Mouse (Mus musculus): ENCODE data around the gene Jph2. TPM values are rescaled to one million over a fixed set of nuclear protein-coding genes. Genes with fewer than 3 reads are reported as not detected.

The Jph2 gene
- total and polyA plus RNA-seq, 2 experiments from 2014 or later: 61.7 to 215 TPM

GRCm38 (mm10) chr2:163300069-163301060, 97.4 kb downstream of the Jph2 start:
- Histone ChIP-seq H3K4me1 (ENCODE audit: control insufficient read depth, insufficient read depth) (no peaks in the 10 kb centered on the region), H3K9ac (replicated peaks; ENCODE audit: low read depth, low read length) (no peak overlapping the region), H3K9me3 (replicated peaks; ENCODE audit: control insufficient read depth, low read length) (no peaks in the 10 kb centered on the region), H3K27ac (ENCODE audit: low read depth) (no peak overlapping the region), H3K4me2 (ENCODE audit: low read depth, low read length) (no peak overlapping the region), H3K27me3 (ENCODE audit: control insufficient read depth, insufficient read depth, low read length) (no peaks in the 10 kb centered on the region), H3K4me3 (ENCODE audit: low read depth, low read length) (no peak overlapping the region), H3K36me3 (replicated peaks; ENCODE audit: control insufficient read depth, insufficient read depth, low read length) (no peaks in the 10 kb centered on the region)
- no peak for TF ChIP-seq EP300 (IDR thresholded peaks at IDR 0.05; ENCODE audit: low read depth)
- TF ChIP-seq CTCF (IDR thresholded peaks at IDR 0.05; ENCODE audit: low read depth): no peak
- WGBS: 68% methylated on average over 14 of the region's 14 CpGs
- DNase-seq (ENCODE audit: low spot score): no peak
- ATAC-seq (ENCODE audit: insufficient read depth, low read depth): no peak

- no peaks in the 10 kb centered on the region for H3K4me1 ChIP-seq (ENCODE audit: control insufficient read depth, insufficient read depth)
- no peak overlapping the region for H3K4me3 ChIP-seq (ENCODE audit: low read depth, low read length)
- no peak overlapping the region for H3K27ac ChIP-seq (ENCODE audit: low read depth)
- H3K27me3 ChIP-seq (ENCODE audit: control insufficient read depth, insufficient read depth, low read length): no peaks in the 10 kb centered on the region
- no peaks in the 10 kb centered on the region for H3K36me3 ChIP-seq (replicated peaks; ENCODE audit: control insufficient read depth, insufficient read depth, low read length)
- no peak for DNase-seq (ENCODE audit: low spot score)
- no peak overlapping the region for H3K9ac ChIP-seq (replicated peaks; ENCODE audit: low read depth, low read length)
- 59% methylated on average over 11 of the region's 11 CpGs for WGBS
- no peaks in the 10 kb centered on the region for H3K9me3 ChIP-seq (replicated peaks; ENCODE audit: control insufficient read depth, low read length)
- no peak for ATAC-seq (ENCODE audit: insufficient read depth, low read depth)
- TF ChIP-seq EP300 (IDR thresholded peaks at IDR 0.05; ENCODE audit: low read depth) (no peak), CTCF (IDR thresholded peaks at IDR 0.05; ENCODE audit: low read depth) (no peak)
- H3K4me2 ChIP-seq (ENCODE audit: low read depth, low read length): no peak overlapping the region
Observed at GRCm38 (mm10) chr2:163296999-163297630, 100.7 kb downstream of the Jph2 start.

GRCm38 (mm10) chr2:163288881-163289379, 108.9 kb downstream of the Jph2 start:
- H3K27ac ChIP-seq (ENCODE audit: low read depth): no peak overlapping the region
- no peak overlapping the region for H3K9ac ChIP-seq (replicated peaks; ENCODE audit: low read depth, low read length)
- H3K9me3 ChIP-seq (replicated peaks; ENCODE audit: control insufficient read depth, low read length): no peaks in the 10 kb centered on the region
- no peaks in the 10 kb centered on the region for H3K36me3 ChIP-seq (replicated peaks; ENCODE audit: control insufficient read depth, insufficient read depth, low read length)
- peak overlapping the region; percentile 50 for H3K4me2 ChIP-seq (ENCODE audit: low read depth, low read length)
- TF ChIP-seq CTCF (IDR thresholded peaks at IDR 0.05; ENCODE audit: low read depth) (no peak), EP300 (IDR thresholded peaks at IDR 0.05; ENCODE audit: low read depth) (no peak)
- peaks cover 6% of the 10 kb centered on the region for H3K4me1 ChIP-seq (ENCODE audit: control insufficient read depth, insufficient read depth)
- DNase-seq (ENCODE audit: low spot score) (peak; percentile 63), ATAC-seq (ENCODE audit: insufficient read depth, low read depth) (peak; percentile 75)
- no peaks in the 10 kb centered on the region for H3K27me3 ChIP-seq (ENCODE audit: control insufficient read depth, insufficient read depth, low read length)
- 17% methylated on average over 21 of the region's 21 CpGs for WGBS
- H3K4me3 ChIP-seq (ENCODE audit: low read depth, low read length): no peak overlapping the region

Other genes with a start within 250 kb of the Jph2 start
- 0.19 and 1.0 TPM in 2 replicates for gene Tox2, start 194.9 kb downstream of the Jph2 start, total RNA-seq (2014; rRNA removed; ENCODE audit: low replicate concordance)
- gene Tox2, start 194.9 kb downstream of the Jph2 start, polyA plus RNA-seq (2015; fragmentation: Nextera tagmentation; extraction: Ambion mirVana): 1.2 and 1.7 TPM in 2 replicates
- 23.8 and 28.9 TPM in 2 replicates for gene Oser1, start 26.7 kb upstream of the Jph2 start, total RNA-seq (2014; rRNA removed; ENCODE audit: low replicate concordance)
- gene Oser1, start 26.7 kb upstream of the Jph2 start, polyA plus RNA-seq (2015; fragmentation: Nextera tagmentation; extraction: Ambion mirVana): 41.4 and 45.1 TPM in 2 replicates
- not detected in 2 replicates for gene Gdap1l1, start 40.5 kb upstream of the Jph2 start, total RNA-seq (2014; rRNA removed; ENCODE audit: low replicate concordance)
- 0.10 TPM in 1 of 2 replicates, not detected in the other for gene Gdap1l1, start 40.5 kb upstream of the Jph2 start, polyA plus RNA-seq (2015; fragmentation: Nextera tagmentation; extraction: Ambion mirVana)
- gene Fitm2, start 74.6 kb upstream of the Jph2 start, total RNA-seq (2014; rRNA removed; ENCODE audit: low replicate concordance): 22.1 and 44.8 TPM in 2 replicates
- gene Fitm2, start 74.6 kb upstream of the Jph2 start, polyA plus RNA-seq (2015; fragmentation: Nextera tagmentation; extraction: Ambion mirVana): 23.5 and 24.5 TPM in 2 replicates
- not detected in 2 replicates for gene R3hdml, start 94.3 kb upstream of the Jph2 start, total RNA-seq (2014; rRNA removed; ENCODE audit: low replicate concordance)
- not detected in 2 replicates for gene R3hdml, start 94.3 kb upstream of the Jph2 start, polyA plus RNA-seq (2015; fragmentation: Nextera tagmentation; extraction: Ambion mirVana)
- gene Hnf4a, start 108.8 kb upstream of the Jph2 start, total RNA-seq (2014; rRNA removed; ENCODE audit: low replicate concordance): not detected in 2 replicates
- not detected in 2 replicates for gene Hnf4a, start 108.8 kb upstream of the Jph2 start, polyA plus RNA-seq (2015; fragmentation: Nextera tagmentation; extraction: Ambion mirVana)
- gene Ttpal, start 204.3 kb upstream of the Jph2 start, total RNA-seq (2014; rRNA removed; ENCODE audit: low replicate concordance): 14.5 and 58.3 TPM in 2 replicates
- gene Ttpal, start 204.3 kb upstream of the Jph2 start, polyA plus RNA-seq (2015; fragmentation: Nextera tagmentation; extraction: Ambion mirVana): 8.8 TPM in 2 replicates
- 181 and 193 TPM in 2 replicates for gene Serinc3, start 247.1 kb upstream of the Jph2 start, total RNA-seq (2014; rRNA removed; ENCODE audit: low replicate concordance)
- 61.3 and 62.4 TPM in 2 replicates for gene Serinc3, start 247.1 kb upstream of the Jph2 start, polyA plus RNA-seq (2015; fragmentation: Nextera tagmentation; extraction: Ambion mirVana)

Measured in heart, postnatal 0 days (tissue).